Mouse (Mus musculus): Measurements from ENCODE around the gene Fsd2.

GRCm38 (mm10) chr7:81604991-81605390, 38.2 kb upstream of the Fsd2 start:
- no peak for TF ChIP-seq CTCF (IDR thresholded peaks at IDR 0.05 in 2 of 3, conservative IDR thresholded peaks at IDR 0.05 in 1 of 3; ENCODE audit: control insufficient read depth in 1 of 3, insufficient read depth in 1 of 3, low read depth in 2 of 3, low read length in 3 of 3, poor library complexity in 1 of 3, severe bottlenecking in 1 of 3)
- no peak for TF ChIP-seq GABPA (IDR thresholded peaks at IDR 0.05; ENCODE audit: low read depth, low read length)
- TF ChIP-seq ZKSCAN1 (IDR thresholded peaks at IDR 0.05; ENCODE audit: low read depth, low read length), result no peak
- no peak for TF ChIP-seq CHD2 (IDR thresholded peaks at IDR 0.05; ENCODE audit: low read length)
- TF ChIP-seq POLR2A (IDR thresholded peaks at IDR 0.05; ENCODE audit: control insufficient read depth in 1 of 2, insufficient read depth in 1 of 2, low read depth in 1 of 2, low read length in 2 of 2, poor library complexity in 1 of 2), result no peak
- TF ChIP-seq GATA1 (IDR thresholded peaks at IDR 0.05; ENCODE audit: low read depth, low read length), result no peak
- TF ChIP-seq BHLHE40 (IDR thresholded peaks at IDR 0.05; ENCODE audit: borderline replicate concordance, low read depth, low read length), result no peak
- TF ChIP-seq EP300 (IDR thresholded peaks at IDR 0.05; ENCODE audit: low read depth in 1 of 2, low read length in 2 of 2), result no peak
- no peak for TF ChIP-seq POLR2AphosphoS2 (IDR thresholded peaks at IDR 0.05; ENCODE audit: low read length)

Measured in MEL (cell line).